Mouse (Mus musculus) hindbrain, embryonic 15.5 days (tissue): ENCODE results near the gene Kctd3. TPM values are rescaled to one million over a fixed set of nuclear protein-coding genes. Genes with fewer than 3 reads are reported as not detected.

Source experiments
- ATAC-seq: fragments of 200-750 bp; cut with Nextera tagmentation; 2 replicates; pipeline ENCODE4 v1.8.0; 2017; ENCODE audit warnings: low read depth, moderate number of reproducible peaks, moderate TSS enrichment; ENCODE audit not compliant: low FRiP score
- H3K27ac ChIP-seq: fragments of 300-500 bp; sonication (generic); replicated peaks from 2 replicates; pipeline ENCODE4 v1.5.1; 2015; ENCODE audit warnings: mild to moderate bottlenecking, inconsistent platforms
- H3K27me3 ChIP-seq: fragments of 300-500 bp; sonication (generic); 2 replicates; pipeline ENCODE4 v1.6.1; 2015; ENCODE audit warnings: control low read depth, inconsistent platforms
- H3K36me3 ChIP-seq: fragments of 300-500 bp; sonication (generic); 2 replicates; pipeline ENCODE4 v1.6.1; 2015; ENCODE audit warnings: control low read depth, inconsistent platforms
- H3K4me1 ChIP-seq: fragments of 300-500 bp; sonication (generic); replicated peaks from 2 replicates; pipeline ENCODE4 v1.6.1; 2015; ENCODE audit warnings: control low read depth, inconsistent platforms
- H3K4me2 ChIP-seq: fragments of 300-500 bp; sonication (generic); 2 replicates; pipeline ENCODE4 v1.6.1; 2015; ENCODE audit warnings: moderate library complexity, mild to moderate bottlenecking, inconsistent platforms
- H3K4me3 ChIP-seq: fragments of 300-500 bp; sonication (generic); 2 replicates; pipeline ENCODE4 v1.5.1; 2015; ENCODE audit warnings: mild to moderate bottlenecking, inconsistent platforms
- H3K9ac ChIP-seq: fragments of 300-500 bp; sonication (generic); 2 replicates; pipeline ENCODE4 v1.6.1; 2015; ENCODE audit warnings: inconsistent platforms
- H3K9me3 ChIP-seq: fragments of 300-500 bp; sonication (generic); 2 replicates; pipeline ENCODE4 v1.6.1; 2016; ENCODE audit warnings: control low read depth, inconsistent platforms
- WGBS: fragments of 180-500 bp; shearing (Covaris S2); methylation state at CpG from one replicate; pipeline ENCODE4 v1.1.7; 2015; 5-methylcytosine and 5-hydroxymethylcytosine counted together
- polyA plus RNA-seq: library from polyadenylated mRNA; unstranded; fragments of >200 nt; fragmentation: Nextera tagmentation; extraction: Ambion mirVana; gene quantifications from 2 replicates; pipeline ENCODE4 v1.2.1, GENCODE M21; 2015

The Kctd3 gene
- polyA plus RNA-seq, 1 experiment from 2014 or later: 53.3 TPM

DNA sequence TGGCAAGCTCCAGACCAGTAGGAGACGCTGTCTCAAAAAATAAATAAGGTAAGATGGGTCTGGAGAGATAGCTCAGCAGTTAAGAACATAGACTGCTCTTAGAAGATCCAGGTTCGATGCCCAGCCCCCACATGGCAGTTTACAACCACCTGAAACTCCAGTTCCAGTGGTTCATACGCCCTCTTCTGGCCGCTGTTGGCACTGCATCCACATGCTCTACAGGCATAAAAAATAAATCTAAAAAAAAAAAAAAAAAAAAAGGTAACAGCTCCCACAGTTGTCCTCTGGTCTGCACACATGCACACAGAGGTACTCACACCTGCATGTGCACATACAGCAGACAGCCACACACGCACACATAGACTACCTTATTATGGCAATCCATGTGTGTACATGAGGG is 59.8 kb downstream of the Kctd3 start:
- H3K27me3 ChIP-seq: no peaks in the 10 kb centered on the region
- no peak overlapping the region for H3K4me3 ChIP-seq
- H3K36me3 ChIP-seq: no peaks in the 10 kb centered on the region
- H3K9me3 ChIP-seq: no peaks in the 10 kb centered on the region
- H3K9ac ChIP-seq: no peak overlapping the region
- H3K27ac ChIP-seq: no peak overlapping the region
- ATAC-seq: no peak
- no peak overlapping the region for H3K4me2 ChIP-seq
- H3K4me1 ChIP-seq: 0 out of 2 replicates have a peak, but pooled peaks cover 3% of the 10 kb centered on the region
- 62% methylated on average over 5 of the region's 5 CpGs for WGBS

DNA sequence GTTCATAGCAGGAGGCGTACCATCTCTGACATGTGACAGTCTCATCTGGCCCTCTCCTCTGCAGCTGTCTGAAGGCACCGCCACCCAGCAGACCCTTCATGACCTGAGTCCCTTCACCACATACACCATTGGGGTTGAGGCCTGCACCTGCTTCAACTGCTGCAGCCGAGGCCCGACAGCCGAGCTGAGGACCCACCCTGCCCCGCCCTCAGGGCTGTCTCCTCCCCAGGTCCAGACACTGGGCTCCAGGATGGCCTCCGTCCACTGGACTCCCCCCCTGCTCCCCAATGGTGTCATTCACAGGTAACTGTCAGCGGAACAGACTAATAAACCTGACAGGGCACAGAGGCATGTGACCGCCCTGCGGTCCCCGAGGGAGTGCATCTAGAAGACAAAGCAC is 60.8 kb downstream of the Kctd3 start:
- H3K4me3 ChIP-seq: no peak overlapping the region
- WGBS: 84% methylated on average over 11 of the region's 11 CpGs
- no peak; the same call in 1 of the 2 replicates for ATAC-seq
- H3K9me3 ChIP-seq: no peaks in the 10 kb centered on the region
- 0 out of 2 replicates have a peak, but pooled peaks cover 3% of the 10 kb centered on the region for H3K4me1 ChIP-seq
- no peaks in the 10 kb centered on the region for H3K27me3 ChIP-seq
- H3K4me2 ChIP-seq: no peak overlapping the region
- H3K27ac ChIP-seq: no peak overlapping the region
- H3K36me3 ChIP-seq: no peaks in the 10 kb centered on the region
- no peak overlapping the region for H3K9ac ChIP-seq

DNA sequence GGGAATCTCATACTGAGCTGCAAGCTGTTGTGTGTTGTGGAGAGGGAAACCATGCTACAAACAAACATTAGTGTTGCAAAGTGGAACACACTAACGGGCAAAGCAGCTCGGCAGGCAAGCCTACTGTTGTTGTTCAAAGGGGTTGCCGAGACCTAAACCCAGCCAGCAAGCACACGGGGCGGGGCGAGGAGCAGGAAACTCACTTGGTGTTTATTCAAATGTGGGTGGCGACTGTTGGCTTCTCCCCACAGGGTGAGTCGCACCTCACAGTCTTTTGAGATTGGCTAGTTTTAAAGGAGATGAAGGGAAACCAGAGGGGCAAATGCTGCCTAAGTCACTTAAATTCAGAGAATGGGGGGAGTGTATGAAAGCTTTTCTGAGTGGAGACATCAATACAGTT is 62.3 kb downstream of the Kctd3 start:
- Histone ChIP-seq H3K4me1 (0 out of 2 replicates have a peak, but pooled peaks cover 3% of the 10 kb centered on the region), H3K4me2 (no peak overlapping the region), H3K9me3 (no peaks in the 10 kb centered on the region), H3K9ac (no peak overlapping the region), H3K27me3 (no peaks in the 10 kb centered on the region), H3K27ac (no peak overlapping the region), H3K36me3 (no peaks in the 10 kb centered on the region), H3K4me3 (no peak overlapping the region)
- 56% methylated on average over 8 of the region's 8 CpGs for WGBS
- ATAC-seq: no peak

DNA sequence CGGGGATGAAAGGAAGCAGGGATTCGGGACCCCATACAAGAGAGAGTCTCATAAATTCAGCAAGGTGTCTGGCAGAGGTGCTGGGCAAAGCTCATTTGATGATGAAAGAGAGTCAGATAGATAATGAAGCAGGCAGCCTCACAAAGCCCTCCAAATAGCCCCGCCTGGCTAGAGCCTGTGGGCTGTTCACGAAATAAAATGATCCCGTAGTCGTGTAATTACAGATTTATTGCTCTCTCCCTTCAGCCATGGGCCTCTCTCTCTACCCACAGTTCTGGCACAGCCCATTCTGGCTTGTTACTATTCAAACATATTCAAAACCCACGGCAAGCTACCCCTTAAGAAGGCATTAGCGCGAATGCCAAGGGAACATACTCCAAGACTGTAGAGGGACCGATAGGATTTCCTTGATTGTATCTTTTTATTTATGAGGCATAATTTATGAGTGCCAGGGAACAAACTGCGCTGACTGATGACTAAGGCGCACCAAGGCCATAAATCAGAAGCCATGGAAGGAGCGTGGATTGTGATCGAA is 70.3 kb downstream of the Kctd3 start:
- 62% methylated on average over 14 of the region's 14 CpGs for WGBS
- H3K4me2 ChIP-seq: no peak overlapping the region
- ATAC-seq: no peak

More for the DNA sequence above, 70.3 kb downstream of the Kctd3 start:
- Histone ChIP-seq H3K27me3 (no peaks in the 10 kb centered on the region), H3K9ac (no peak overlapping the region), H3K27ac (no peak overlapping the region), H3K4me3 (no peak overlapping the region), H3K9me3 (no peaks in the 10 kb centered on the region), H3K4me1 (no peaks in the 10 kb centered on the region), H3K36me3 (no peaks in the 10 kb centered on the region)
